Mouse (Mus musculus) cortical plate, adult 2 months (tissue): ENCODE results near the gene Nlrx1.

Source experiments
- CTCF ChIP-seq: fragments of 200-500 bp; IDR thresholded peaks from 2 replicates; pipeline ENCODE4 v1.5.1; 2011; ENCODE audit warnings: mild to moderate bottlenecking, control low read depth, low read length; ENCODE audit not compliant: insufficient read depth; ENCODE audit errors: extremely low read depth
- POLR2A ChIP-seq: fragments of 200-500 bp; IDR thresholded peaks from 2 replicates; pipeline ENCODE4 v1.6.1; 2011; ENCODE audit warnings: mild to moderate bottlenecking, low read length, control low read depth; ENCODE audit not compliant: insufficient read depth; ENCODE audit errors: extremely low read depth

DNA sequence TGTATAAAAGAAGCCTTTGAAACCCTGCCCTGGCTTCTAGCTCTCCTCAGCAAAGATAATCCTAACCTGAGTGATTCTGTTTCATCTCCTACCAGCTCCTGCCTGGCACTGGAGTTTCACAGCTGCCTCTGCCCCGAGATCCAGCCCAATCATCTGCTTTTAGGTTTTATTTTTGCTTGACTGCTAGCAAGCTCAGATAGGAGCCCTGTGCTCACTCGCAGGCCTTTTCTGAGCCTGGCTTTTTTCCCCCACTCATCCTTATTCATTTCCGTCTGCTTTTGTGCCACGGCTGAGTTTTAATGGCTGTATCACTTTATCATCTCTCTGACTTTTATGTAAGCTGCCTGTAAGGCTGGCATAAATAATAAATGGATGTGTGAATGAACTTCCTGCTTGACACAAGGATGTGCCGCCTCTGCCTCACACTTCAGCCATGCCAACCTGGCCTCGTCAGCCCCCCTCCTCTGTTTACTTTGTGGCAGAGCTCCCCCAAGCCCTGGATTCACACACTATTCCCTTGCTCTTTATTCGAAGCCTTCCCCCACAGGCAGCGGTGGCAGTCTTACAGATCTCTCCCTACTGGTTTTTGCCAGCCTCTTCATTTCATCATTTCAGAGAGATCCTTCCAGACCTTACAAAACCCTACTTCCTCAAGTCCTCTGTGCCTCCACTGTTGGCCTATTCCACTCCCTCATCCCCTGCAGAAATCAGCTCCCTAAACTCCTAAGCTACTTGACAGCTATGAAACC, 1.7 kb downstream of the Nlrx1 start:
- TF ChIP-seq CTCF (no peak), POLR2A (no peak)
